Mouse (Mus musculus) liver, adult 2 months (tissue): Measurements from ENCODE around the gene Borcs5. TPM values are rescaled to one million over a fixed set of nuclear protein-coding genes. Genes with fewer than 3 reads are reported as not detected.

Experiments used
- DNase-seq: peaks from one replicate; pipeline ENCODE4 v3.0.0-alpha.2; 2011; ENCODE audit warnings: low read depth, low spot score; ENCODE audit errors: extremely low read depth
- H3K27ac ChIP-seq: fragments of 200-500 bp; replicated peaks from 2 replicates; pipeline ENCODE4 v1.5.1; 2012; ENCODE audit warnings: low read depth, mild to moderate bottlenecking, control low read depth, inconsistent platforms, low read length; ENCODE audit not compliant: insufficient read depth
- H3K27me3 ChIP-seq: fragments of 200-500 bp; 2 replicates; pipeline ENCODE4 v1.6.1; 2012; ENCODE audit warnings: mild to moderate bottlenecking, moderate library complexity, low read length, inconsistent platforms; ENCODE audit not compliant: control insufficient read depth, insufficient read depth
- H3K36me3 ChIP-seq: fragments of 200-500 bp; 2 replicates; pipeline ENCODE4 v1.6.1; 2012; ENCODE audit warnings: low read length, inconsistent platforms; ENCODE audit not compliant: control insufficient read depth, insufficient read depth
- H3K4me1 ChIP-seq: fragments of 200-500 bp; 2 replicates; pipeline ENCODE4 v1.6.1; 2011; ENCODE audit warnings: low read length; ENCODE audit not compliant: control insufficient read depth, insufficient read depth
- H3K4me3 ChIP-seq: fragments of 200-500 bp; 2 replicates; pipeline ENCODE4 v1.5.1; 2011; ENCODE audit warnings: low read depth, mild to moderate bottlenecking, control low read depth, low read length, moderate library complexity; ENCODE audit not compliant: insufficient read depth
- H3K79me2 ChIP-seq: fragments of 200-500 bp; 2 replicates; pipeline ENCODE4 v1.6.1; 2012; ENCODE audit warnings: inconsistent platforms, mild to moderate bottlenecking, low read length, moderate library complexity; ENCODE audit not compliant: control insufficient read depth, insufficient read depth
- H3K9ac ChIP-seq: fragments of 200-500 bp; 2 replicates; pipeline ENCODE4 v1.6.1; 2012; ENCODE audit warnings: low read depth, mild to moderate bottlenecking, control low read depth, inconsistent platforms, low read length
- CTCF ChIP-seq: fragments of 200-500 bp; IDR thresholded peaks from 2 replicates; pipeline ENCODE4 v1.5.1; 2011; ENCODE audit warnings: low read depth, low read length, control low read depth
- POLR2A ChIP-seq: fragments of 200-500 bp; IDR thresholded peaks from 2 replicates; pipeline ENCODE4 v1.6.1; 2011; ENCODE audit warnings: low read length, control low read depth; ENCODE audit not compliant: insufficient read depth; ENCODE audit errors: extremely low read depth
- WGBS: fragments of 180-500 bp; shearing (Covaris S2); methylation state at CpG from one replicate; pipeline ENCODE4 v1.1.7; 2018; 5-methylcytosine and 5-hydroxymethylcytosine counted together
- polyA plus RNA-seq: library from polyadenylated mRNA; depleted of rRNA; stranded (reverse); fragments of >200 nt; gene quantifications from 2 replicates; pipeline ENCODE4 v1.2.3, GENCODE M21; 2012; rRNA removed
- total RNA-seq: library from RNA; depleted of rRNA; stranded (reverse); fragments of >200 nt; gene quantifications from 2 replicates; pipeline ENCODE4 v1.2.3, GENCODE M21; 2014; rRNA removed

The Borcs5 gene
- 5.7 and 6.6 TPM in 2 replicates for total RNA-seq
- polyA plus RNA-seq = 11.5 and 12.4 TPM in 2 replicates

GRCm38 (mm10) chr6:134639210-134639609 lies at the start of gene Borcs5:
Gene Borcs5, plus strand, starts transcription at chr6:134639510.
- no peak within 1 kb of the TSS for H3K4me3 ChIP-seq
- no peak for DNase-seq
- TF ChIP-seq CTCF (no peak), POLR2A (no peak)
- no peak within 1 kb of the TSS for H3K9ac ChIP-seq
- no peaks in the 10 kb centered on the region for H3K79me2 ChIP-seq
- H3K27me3 ChIP-seq = no peaks in the 10 kb centered on the region
- WGBS = 96% methylated on average over 3 of the region's 3 CpGs
- H3K27ac ChIP-seq = no peak within 1 kb of the TSS
- H3K36me3 ChIP-seq = no peaks in the 10 kb centered on the region
- H3K4me1 ChIP-seq = peaks cover 2% of the 10 kb centered on the region

- DNase-seq = no peak
- Histone ChIP-seq H3K36me3 (no peaks in the 10 kb centered on the region), H3K27ac (no peak overlapping the region), H3K9ac (no peak overlapping the region), H3K79me2 (no peaks in the 10 kb centered on the region), H3K27me3 (no peaks in the 10 kb centered on the region), H3K4me1 (peaks cover 2% of the 10 kb centered on the region; the same call in 1 of the 2 replicates), H3K4me3 (no peak overlapping the region)
- WGBS = 85% methylated on average over 2 of the region's 2 CpGs
- TF ChIP-seq CTCF (no peak), POLR2A (no peak)
These were observed 47.7 kb upstream of the Borcs5 start for GRCm38 (mm10) chr6:134591614-134592013.

GRCm38 (mm10) chr6:134594569-134595442 lies 44.5 kb upstream of the Borcs5 start:
- Histone ChIP-seq H3K4me1 (peaks cover 4% of the 10 kb centered on the region), H3K9ac (no peak overlapping the region), H3K27me3 (no peaks in the 10 kb centered on the region), H3K4me3 (no peak overlapping the region), H3K36me3 (no peaks in the 10 kb centered on the region), H3K27ac (no peak overlapping the region), H3K79me2 (no peaks in the 10 kb centered on the region)
- 69% methylated on average over 21 of the region's 21 CpGs for WGBS
- DNase-seq = no peak
- no peak for TF ChIP-seq CTCF
- no peak for TF ChIP-seq POLR2A

- no peaks in the 10 kb centered on the region for H3K36me3 ChIP-seq
- DNase-seq = peak; percentile 82
- H3K4me3 ChIP-seq = no peak overlapping the region
- H3K9ac ChIP-seq = no peak overlapping the region
- 51% methylated on average over 6 of the region's 6 CpGs for WGBS
- TF ChIP-seq POLR2A (no peak), CTCF (no peak)
- H3K27me3 ChIP-seq = no peaks in the 10 kb centered on the region
- no peak overlapping the region for H3K27ac ChIP-seq
- H3K4me1 ChIP-seq = peaks cover 6% of the 10 kb centered on the region
- H3K79me2 ChIP-seq = no peaks in the 10 kb centered on the region
These were observed 41.6 kb upstream of the Borcs5 start for GRCm38 (mm10) chr6:134597651-134598229.

GRCm38 (mm10) chr6:134599239-134599638 lies 40.1 kb upstream of the Borcs5 start:
- TF ChIP-seq POLR2A (no peak), CTCF (no peak)
- Histone ChIP-seq H3K36me3 (no peaks in the 10 kb centered on the region), H3K4me3 (no peak overlapping the region), H3K27me3 (no peaks in the 10 kb centered on the region), H3K79me2 (no peaks in the 10 kb centered on the region), H3K9ac (no peak overlapping the region), H3K4me1 (peaks cover 6% of the 10 kb centered on the region), H3K27ac (no peak overlapping the region)
- WGBS = 33% methylated on average over 1 of the region's 1 CpGs
- no peak for DNase-seq
